Mouse (Mus musculus) spleen, adult 2 months (tissue): ENCODE results near the gene Rnf130. TPM values are rescaled to one million over a fixed set of nuclear protein-coding genes. Genes with fewer than 3 reads are reported as not detected.
A peak's percentile ranks its signal among the peaks of the same experiment; 100 is the strongest.

ENCODE experiments used
- DNase-seq, 2 experiments: peaks; one replicate each; pipeline versions ENCODE4 v3.0.0 to v3.0.0-alpha.2; 2012 to 2021; ENCODE audit warnings: low spot score in 2 of 2, low read depth in 1 of 2
- H3K27ac ChIP-seq: fragments of 200-500 bp; 2 replicates; pipeline ENCODE4 v1.5.1; 2012; ENCODE audit warnings: low read length, inconsistent platforms; ENCODE audit not compliant: insufficient read depth
- H3K27me3 ChIP-seq: fragments of 200-500 bp; 2 replicates; pipeline ENCODE4 v1.6.1; 2012; ENCODE audit warnings: mild to moderate bottlenecking, moderate library complexity, low read length, inconsistent platforms; ENCODE audit not compliant: control insufficient read depth, insufficient read depth
- H3K36me3 ChIP-seq: fragments of 200-500 bp; 2 replicates; pipeline ENCODE4 v1.6.1; 2012; ENCODE audit warnings: mild to moderate bottlenecking, low read length, inconsistent platforms; ENCODE audit not compliant: control insufficient read depth, insufficient read depth
- H3K4me1 ChIP-seq: fragments of 200-500 bp; 2 replicates; pipeline ENCODE4 v1.6.1; 2011; ENCODE audit warnings: inconsistent platforms; ENCODE audit not compliant: control insufficient read depth, insufficient read depth, insufficient read length
- H3K4me3 ChIP-seq: fragments of 200-500 bp; 2 replicates; pipeline ENCODE4 v1.5.1; 2011; ENCODE audit warnings: mild to moderate bottlenecking, inconsistent platforms; ENCODE audit not compliant: insufficient read depth, insufficient read length; ENCODE audit errors: extremely low read depth
- CTCF ChIP-seq: fragments of 200-500 bp; IDR thresholded peaks from 2 replicates; pipeline ENCODE4 v1.5.1; 2011; ENCODE audit warnings: mild to moderate bottlenecking, inconsistent platforms; ENCODE audit not compliant: insufficient read depth, insufficient read length, insufficient replicate concordance; ENCODE audit errors: extremely low read depth
- POLR2A ChIP-seq: fragments of 200-500 bp; IDR thresholded peaks from 2 replicates; pipeline ENCODE4 v1.6.1; 2011; ENCODE audit warnings: low read depth, low read length, inconsistent platforms
- WGBS: fragments of 180-500 bp; shearing (Covaris S2); methylation state at CpG from one replicate; pipeline ENCODE4 v1.1.7; 2018; 5-methylcytosine and 5-hydroxymethylcytosine counted together
- polyA plus RNA-seq: library from polyadenylated mRNA; depleted of rRNA; stranded (reverse); fragments of >200 nt; gene quantifications from 2 replicates; pipeline ENCODE4 v1.2.3, GENCODE M21; 2012

Rnf130 gene
- polyA plus RNA-seq, 1 experiment: 52.5 TPM

DNA sequence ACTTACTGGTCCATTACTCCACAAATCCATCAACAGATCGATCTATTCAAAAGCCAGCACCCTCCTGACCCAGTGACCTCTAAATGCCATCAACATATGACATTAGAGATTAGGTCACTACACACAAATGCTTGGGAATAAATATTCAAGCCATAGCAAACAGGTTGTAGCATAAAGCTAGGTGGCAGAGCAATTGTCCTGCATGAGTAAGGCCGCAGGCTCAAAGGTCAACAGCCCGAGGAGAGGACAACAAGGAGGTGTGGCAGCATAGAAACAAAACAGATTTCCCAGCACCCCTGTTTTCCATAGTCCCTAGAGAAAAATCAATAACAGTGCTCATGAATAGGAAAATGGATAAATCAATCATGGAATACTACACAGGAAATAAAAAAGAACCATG is 3.1 kb upstream of the Rnf130 start:
- Histone ChIP-seq H3K36me3 (no peaks in the 10 kb centered on the region), H3K27ac (no peak overlapping the region), H3K4me3 (no peak overlapping the region), H3K27me3 (0 out of 2 replicates have a peak, but pooled peaks cover 2% of the 10 kb centered on the region), H3K4me1 (peaks cover 17% of the 10 kb centered on the region; the same call in 1 of the 2 replicates)
- DNase-seq: no peak
- TF ChIP-seq CTCF: no peak
- no peak for TF ChIP-seq POLR2A
- 89% methylated on average over 3 of the region's 3 CpGs for WGBS

GRCm38 (mm10) chr11:50024445-50024832 is 707 bp upstream of the Rnf130 start:
- H3K36me3 ChIP-seq: no peaks in the 10 kb centered on the region
- peak overlapping the region; percentile 95 for H3K27ac ChIP-seq
- peaks cover 7% of the 10 kb centered on the region; the same call in 1 of the 2 replicates for H3K4me1 ChIP-seq
- 3% methylated on average over 6 of the region's 6 CpGs for WGBS
- peak; percentile 14 to 50 for DNase-seq
- H3K4me3 ChIP-seq: peak overlapping the region; percentile 79; the same call in 1 of the 2 replicates
- H3K27me3 ChIP-seq: 0 out of 2 replicates have a peak, but pooled peaks cover 2% of the 10 kb centered on the region
- no peak for TF ChIP-seq CTCF
- TF ChIP-seq POLR2A: no peak

- Histone ChIP-seq H3K27ac (peak overlapping the region; percentile 69; the same call in 1 of the 2 replicates), H3K4me3 (peak overlapping the region; percentile 80), H3K27me3 (0 out of 2 replicates have a peak, but pooled peaks cover 2% of the 10 kb centered on the region), H3K4me1 (peaks cover 7% of the 10 kb centered on the region; the same call in 1 of the 2 replicates), H3K36me3 (no peaks in the 10 kb centered on the region)
- WGBS: 4% methylated on average over 24 of the region's 24 CpGs
- TF ChIP-seq CTCF (no peak), POLR2A (no peak)
- DNase-seq: no peak
Measured at GRCm38 (mm10) chr11:50025721-50026520, 775 bp downstream of the Rnf130 start.

GRCm38 (mm10) chr11:50026521-50027090 is 1.5 kb downstream of the Rnf130 start:
- 7% methylated on average over 3 of the region's 3 CpGs for WGBS
- H3K4me1 ChIP-seq: peaks cover 7% of the 10 kb centered on the region; the same call in 1 of the 2 replicates
- TF ChIP-seq POLR2A (no peak), CTCF (no peak)
- H3K27ac ChIP-seq: no peak overlapping the region
- peak overlapping the region; percentile 80 for H3K4me3 ChIP-seq
- no peaks in the 10 kb centered on the region for H3K36me3 ChIP-seq
- no peak for DNase-seq
- 0 out of 2 replicates have a peak, but pooled peaks cover 2% of the 10 kb centered on the region for H3K27me3 ChIP-seq

- H3K4me1 ChIP-seq: peaks cover 7% of the 10 kb centered on the region; the same call in 1 of the 2 replicates
- H3K4me3 ChIP-seq: no peak overlapping the region
- TF ChIP-seq CTCF (no peak), POLR2A (no peak)
- 0 out of 2 replicates have a peak, but pooled peaks cover 2% of the 10 kb centered on the region for H3K27me3 ChIP-seq
- H3K27ac ChIP-seq: no peak overlapping the region
- no peak for DNase-seq
- no peaks in the 10 kb centered on the region for H3K36me3 ChIP-seq
Measured at GRCm38 (mm10) chr11:50028416-50028815, 3.3 kb downstream of the Rnf130 start.

- Histone ChIP-seq H3K27me3 (no peaks in the 10 kb centered on the region), H3K4me1 (peaks cover 10% of the 10 kb centered on the region)
- TF ChIP-seq CTCF (no peak), POLR2A (no peak)
Measured at GRCm38 (mm10) chr11:50034155-50034554, 9.0 kb downstream of the Rnf130 start.

GRCm38 (mm10) chr11:50035726-50036125 is 10.6 kb downstream of the Rnf130 start:
- TF ChIP-seq POLR2A (no peak), CTCF (no peak)
- no peak for DNase-seq
- H3K27me3 ChIP-seq: no peaks in the 10 kb centered on the region
- no peak overlapping the region for H3K27ac ChIP-seq
- H3K4me3 ChIP-seq: no peak overlapping the region
- 69% methylated on average over 3 of the region's 3 CpGs for WGBS
- H3K36me3 ChIP-seq: no peaks in the 10 kb centered on the region
- H3K4me1 ChIP-seq: peaks cover 10% of the 10 kb centered on the region

More at GRCm38 (mm10) chr11:50034155-50034554, 9.0 kb downstream of the Rnf130 start:
- H3K4me3 ChIP-seq: no peak overlapping the region
- DNase-seq: no peak
- no peak overlapping the region for H3K27ac ChIP-seq
- H3K36me3 ChIP-seq: no peaks in the 10 kb centered on the region
